In genomic region chr6:112331223-112331598, GRCm38 (mm10) we compare ENCODE assay signal across 22 mouse cellular contexts. TPM values are rescaled to one million over a fixed set of nuclear protein-coding genes. Genes with fewer than 3 reads are reported as not detected.
DNase-seq lines count a peak whose midpoint lies in the region; ATAC-seq and TF ChIP-seq lines count a peak whose summit lies in the region.
"Had no signal": no experiment of that assay in that cellular context is flagged by ENCODE, and none has a peak within 500 bp of the region (broad histone marks: within the 10 kb centered on the region; RNA-seq: fewer than 3 reads in every experiment).

No protein-coding gene starts in this region.

- no peak for TF ChIP-seq CTCF in kidney, postnatal 0 days (IDR thresholded peaks at IDR 0.05; ENCODE audit: low read depth)

- 0 out of 2 replicates have a peak overlapping the region, but pooled peaks have one; percentile 12 for H3K27ac ChIP-seq in forebrain, embryonic 10.5 days
- no peak overlapping the region for H3K27ac ChIP-seq in forebrain, embryonic 11.5 days (ENCODE audit: low read depth, low read length)
- no peak overlapping the region for H3K27ac ChIP-seq in kidney, postnatal 0 days
- no peak overlapping the region for H3K27ac ChIP-seq in kidney, embryonic 14.5 days (ENCODE audit: low read depth, low read length)
- H3K27ac ChIP-seq: embryonic facial prominence, embryonic 13.5 days; embryonic facial prominence, embryonic 15.5 days; forebrain, embryonic 12.5 days had no signal

- no peak overlapping the region for H3K4me2 ChIP-seq in forebrain, embryonic 11.5 days (ENCODE audit: low read depth, low read length, severe bottlenecking)
- no peak overlapping the region for H3K4me2 ChIP-seq in kidney, postnatal 0 days (ENCODE audit: low read length)
- no peak overlapping the region for H3K4me2 ChIP-seq in kidney, embryonic 14.5 days (replicated peaks; ENCODE audit: low read depth, low read length)
- H3K4me2 ChIP-seq: embryonic facial prominence, embryonic 13.5 days; embryonic facial prominence, embryonic 15.5 days; forebrain, embryonic 12.5 days had no signal

- H3K9me3 ChIP-seq in forebrain, embryonic 10.5 days: no peaks in the 10 kb centered on the region
- no peaks in the 10 kb centered on the region for H3K9me3 ChIP-seq in forebrain, embryonic 11.5 days (ENCODE audit: control insufficient read depth, low read length)
- no peaks in the 10 kb centered on the region for H3K9me3 ChIP-seq in kidney, postnatal 0 days (replicated peaks; ENCODE audit: low read length)
- no peaks in the 10 kb centered on the region for H3K9me3 ChIP-seq in kidney, embryonic 14.5 days (ENCODE audit: control insufficient read depth, low read length)
- H3K9me3 ChIP-seq: embryonic facial prominence, embryonic 13.5 days; embryonic facial prominence, embryonic 15.5 days; forebrain, embryonic 12.5 days had no signal

- 84% methylated on average over 6 of the region's 6 CpGs for WGBS in forebrain, embryonic 10.5 days
- 82% methylated on average over 6 of the region's 6 CpGs for WGBS in forebrain, embryonic 11.5 days
- 48% methylated on average over 6 of the region's 6 CpGs for WGBS in kidney, postnatal 0 days
- WGBS in kidney, embryonic 14.5 days: 41% methylated on average over 6 of the region's 6 CpGs

- no peak for ATAC-seq in forebrain, embryonic 11.5 days (replicated peaks; ENCODE audit: low FRiP score)
- no peak for ATAC-seq in kidney, postnatal 0 days (replicated peaks; ENCODE audit: low FRiP score, low read depth)
- no peak for ATAC-seq in kidney, embryonic 14.5 days (ENCODE audit: low FRiP score, low TSS enrichment)
- ATAC-seq: CD4-positive, CD25-positive, alpha-beta regulatory T cell, adult 4 months had no signal

- no peaks in the 10 kb centered on the region for H3K27me3 ChIP-seq in forebrain, embryonic 10.5 days (ENCODE audit: poor library complexity, severe bottlenecking)
- no peaks in the 10 kb centered on the region for H3K27me3 ChIP-seq in forebrain, embryonic 11.5 days (ENCODE audit: control insufficient read depth, insufficient read depth, low read length)
- H3K27me3 ChIP-seq in kidney, postnatal 0 days (ENCODE audit: insufficient read depth, low read length): no peaks in the 10 kb centered on the region
- H3K27me3 ChIP-seq in kidney, embryonic 14.5 days (ENCODE audit: control insufficient read depth, insufficient read depth, low read length): no peaks in the 10 kb centered on the region
- H3K27me3 ChIP-seq: embryonic facial prominence, embryonic 13.5 days; embryonic facial prominence, embryonic 15.5 days; forebrain, embryonic 12.5 days had no signal

- DNase-seq in forebrain, embryonic 10.5 days (ENCODE audit: extremely low spot score, low spot score): no peak
- no peak for DNase-seq in forebrain, embryonic 11.5 days (ENCODE audit: low spot score)
- DNase-seq in kidney, postnatal 0 days (ENCODE audit: low spot score): peak; percentile 27
- no peak for DNase-seq in thymus, postnatal 36 days
- DNase-seq: adrenal gland, postnatal 10 days; adrenal gland, postnatal 25 days; B cell, adult 2 months; cerebellum, adult 11 months; cerebellum, adult 18-20 months; cerebellum, adult 8-10 months; cerebellum, adult 9-11 months; cerebellum, postnatal 14 days; cerebellum, postnatal 36 days; embryo, embryonic 11 days had no signal

- H3K9ac ChIP-seq in forebrain, embryonic 11.5 days (ENCODE audit: low read length): no peak overlapping the region
- no peak overlapping the region for H3K9ac ChIP-seq in kidney, postnatal 0 days (ENCODE audit: low read depth, low read length)
- H3K9ac ChIP-seq in kidney, embryonic 14.5 days (ENCODE audit: low read depth, low read length): no peak overlapping the region
- H3K9ac ChIP-seq: embryonic facial prominence, embryonic 13.5 days; embryonic facial prominence, embryonic 15.5 days; forebrain, embryonic 12.5 days had no signal

- no peak overlapping the region for H3K4me3 ChIP-seq in forebrain, embryonic 10.5 days
- H3K4me3 ChIP-seq in forebrain, embryonic 11.5 days (ENCODE audit: low read depth, low read length): no peak overlapping the region
- no peak overlapping the region for H3K4me3 ChIP-seq in kidney, postnatal 0 days (replicated peaks; ENCODE audit: low read depth, low read length)
- no peak overlapping the region for H3K4me3 ChIP-seq in kidney, embryonic 14.5 days (ENCODE audit: low read length)
- H3K4me3 ChIP-seq: embryonic facial prominence, embryonic 13.5 days; embryonic facial prominence, embryonic 15.5 days; erythroblast, embryonic 14.5 days; forebrain, embryonic 12.5 days had no signal

- no peaks in the 10 kb centered on the region for H3K36me3 ChIP-seq in forebrain, embryonic 10.5 days (replicated peaks)
- H3K36me3 ChIP-seq in forebrain, embryonic 11.5 days (ENCODE audit: control insufficient read depth, insufficient read depth, low read length): no peaks in the 10 kb centered on the region
- peaks cover 6% of the 10 kb centered on the region; the same call in 1 of the 2 replicates for H3K36me3 ChIP-seq in kidney, postnatal 0 days (ENCODE audit: insufficient read depth, low read length)
- no peaks in the 10 kb centered on the region for H3K36me3 ChIP-seq in kidney, embryonic 14.5 days (ENCODE audit: control insufficient read depth, insufficient read depth, low read length)
- H3K36me3 ChIP-seq: forebrain, embryonic 12.5 days; G1E had no signal

- peaks cover 19% of the 10 kb centered on the region for H3K4me1 ChIP-seq in forebrain, embryonic 10.5 days
- H3K4me1 ChIP-seq in forebrain, embryonic 11.5 days (replicated peaks; ENCODE audit: control insufficient read depth, insufficient read depth, low read length): no peaks in the 10 kb centered on the region; the same call in 1 of the 2 replicates
- 0 out of 2 replicates have a peak, but pooled peaks cover 3% of the 10 kb centered on the region for H3K4me1 ChIP-seq in kidney, postnatal 0 days (replicated peaks; ENCODE audit: insufficient read depth, low read length)
- H3K4me1 ChIP-seq in kidney, embryonic 14.5 days (ENCODE audit: control insufficient read depth, insufficient read depth, low read length): no peaks in the 10 kb centered on the region
- H3K4me1 ChIP-seq: embryonic facial prominence, embryonic 13.5 days; embryonic facial prominence, embryonic 15.5 days had no signal

RNA-seq across cellular contexts. Expression of gene Ssu2, which starts 56.6 kb away (rescaled TPM):
- 0.14 and 0.55 TPM in 2 replicates for polyA plus RNA-seq in forebrain, embryonic 10.5 days (2016; fragmentation: Nextera tagmentation; extraction: Ambion mirVana)
- 0.33 TPM in 1 of 2 replicates, not detected in the other for polyA plus RNA-seq in forebrain, embryonic 11.5 days (2014; fragmentation: Nextera tagmentation; extraction: Ambion mirVana)
- 5.0 and 5.7 TPM in 2 replicates for polyA plus RNA-seq in kidney, postnatal 0 days (2015; fragmentation: Nextera tagmentation; extraction: Ambion mirVana)
- polyA plus RNA-seq in kidney, embryonic 14.5 days (2014; fragmentation: Nextera tagmentation; extraction: Ambion mirVana): 3.2 and 3.7 TPM in 2 replicates
- polyA plus RNA-seq: CD4-positive, CD25-positive, alpha-beta regulatory T cell, adult 4 months; erythroblast, embryonic 14.5 days; forebrain, embryonic 16.5 days; G1E had no signal

RNA-seq across cellular contexts. Expression of gene Lmcd1, which starts 57.7 kb away (rescaled TPM):
- 1.1 and 2.3 TPM in 2 replicates for polyA plus RNA-seq in forebrain, embryonic 10.5 days (2016; fragmentation: Nextera tagmentation; extraction: Ambion mirVana)
- polyA plus RNA-seq in forebrain, embryonic 11.5 days (2014; fragmentation: Nextera tagmentation; extraction: Ambion mirVana): 3.4 and 3.9 TPM in 2 replicates
- 34.3 and 34.4 TPM in 2 replicates for polyA plus RNA-seq in kidney, postnatal 0 days (2015; fragmentation: Nextera tagmentation; extraction: Ambion mirVana)
- polyA plus RNA-seq in kidney, embryonic 14.5 days (2014; fragmentation: Nextera tagmentation; extraction: Ambion mirVana): 14.5 and 20.0 TPM in 2 replicates
- polyA plus RNA-seq: CD4-positive, CD25-positive, alpha-beta regulatory T cell, adult 4 months; erythroblast, embryonic 14.5 days; G1E had no signal
